Mouse (Mus musculus) liver, embryonic 14.5 days (tissue): ENCODE data around the gene Ubxn10.

Source experiments
- CTCF ChIP-seq: IDR thresholded peaks from 2 replicates; pipeline ENCODE4 v1.5.1; 2016; ENCODE audit warnings: antibody characterized with exemption, low read depth, control low read depth
- EP300 ChIP-seq: IDR thresholded peaks from 2 replicates; pipeline ENCODE4 v1.6.1; 2016; ENCODE audit warnings: antibody characterized with exemption, low read depth

- TF ChIP-seq CTCF (no peak), EP300 (no peak)
Measured at GRCm38 (mm10) chr4:138710633-138711032, 26.3 kb downstream of the Ubxn10 start.
